Comparison of ENCODE assay signal across 18 mouse cellular contexts in genomic region chr5:37992346-37992745, GRCm38 (mm10).
"Had no signal": no experiment of that assay in that cellular context is flagged by ENCODE, and none has a peak within 500 bp of the region (broad histone marks: within the 10 kb centered on the region; RNA-seq: fewer than 3 reads in every experiment).

No protein-coding gene starts in this region.

- H3K4me1 ChIP-seq: liver, embryonic 15.5 days; midbrain, embryonic 13.5 days; neural tube, embryonic 13.5 days; neural tube, embryonic 15.5 days; stomach, embryonic 15.5 days had no signal

- H3K4me2 ChIP-seq: liver, embryonic 15.5 days; lung, embryonic 14.5 days; midbrain, embryonic 13.5 days; neural tube, embryonic 13.5 days; neural tube, embryonic 15.5 days; stomach, embryonic 15.5 days had no signal

- H3K4me3 ChIP-seq: liver, embryonic 15.5 days; midbrain, embryonic 10.5 days; midbrain, embryonic 13.5 days; myocyte; neural tube, embryonic 13.5 days; neural tube, embryonic 15.5 days; stomach, embryonic 15.5 days had no signal

- DNase-seq: lung, adult 18-20 months; lung, embryonic 14.5 days; lung, postnatal 10 days; lung, postnatal 4 days; retina, postnatal 1 day; right cerebral cortex, postnatal 14 days; thymus, adult 2 months; thymus, postnatal 25 days; thymus, postnatal 4 days had no signal

- H3K9ac ChIP-seq: liver, embryonic 15.5 days; lung, embryonic 14.5 days; midbrain, embryonic 13.5 days; neural tube, embryonic 13.5 days; neural tube, embryonic 15.5 days; stomach, embryonic 15.5 days had no signal

- H3K36me3 ChIP-seq: liver, embryonic 15.5 days; midbrain, embryonic 10.5 days; midbrain, embryonic 13.5 days; neural tube, embryonic 13.5 days; neural tube, embryonic 15.5 days; stomach, embryonic 15.5 days had no signal

- H3K27ac ChIP-seq: liver, embryonic 15.5 days; midbrain, embryonic 10.5 days; midbrain, embryonic 13.5 days; neural tube, embryonic 13.5 days; neural tube, embryonic 15.5 days; stomach, embryonic 15.5 days; stomach, postnatal 0 days had no signal

- ATAC-seq: midbrain, embryonic 13.5 days; midbrain, embryonic 16.5 days had no signal

- H3K27me3 ChIP-seq: liver, embryonic 15.5 days; midbrain, embryonic 13.5 days; neural tube, embryonic 13.5 days; neural tube, embryonic 15.5 days; stomach, embryonic 15.5 days had no signal

- H3K9me3 ChIP-seq: liver, embryonic 15.5 days; midbrain, embryonic 10.5 days; midbrain, embryonic 13.5 days; neural tube, embryonic 13.5 days; neural tube, embryonic 15.5 days; stomach, embryonic 15.5 days had no signal
